Mouse (Mus musculus): ENCODE results near the gene Ptk7. TPM values are rescaled to one million over a fixed set of nuclear protein-coding genes. Genes with fewer than 3 reads are reported as not detected.
A peak's percentile ranks its signal among the peaks of the same experiment; 100 is the strongest.

Gene Ptk7
- polyA plus RNA-seq, 1 experiment from 2014 or later, result 54.0 TPM

DNA sequence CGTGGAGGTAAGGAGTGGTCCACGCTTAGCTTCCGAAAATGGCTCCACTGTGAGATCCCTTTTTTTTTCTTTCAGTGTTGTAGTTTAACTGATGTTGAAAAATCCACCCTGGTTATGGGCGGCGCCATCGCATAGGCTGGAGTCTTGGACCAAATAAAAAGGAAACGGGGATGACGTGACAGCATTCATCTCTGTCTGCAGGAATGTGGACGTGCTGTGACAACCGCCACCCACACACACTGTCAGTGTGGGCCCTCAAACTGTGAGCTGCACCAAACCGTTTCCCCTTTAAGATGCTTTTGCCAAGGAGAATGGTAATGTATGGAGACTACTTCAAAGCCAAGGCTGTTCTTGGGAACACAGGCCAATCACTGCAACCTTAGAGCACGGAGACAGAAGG is 23.3 kb downstream of the Ptk7 start:
- Histone ChIP-seq H3K4me3 (ENCODE audit: low read depth, low read length) (no peak overlapping the region), H3K36me3 (ENCODE audit: control insufficient read depth, insufficient read depth, low read length) (0 out of 2 replicates have a peak, but pooled peaks cover 3% of the 10 kb centered on the region), H3K27ac (ENCODE audit: low read depth) (no peak overlapping the region), H3K27me3 (replicated peaks; ENCODE audit: control insufficient read depth, insufficient read depth, low read length) (no peaks in the 10 kb centered on the region), H3K9ac (ENCODE audit: low read length) (no peak overlapping the region), H3K9me3 (ENCODE audit: control insufficient read depth, low read length) (no peaks in the 10 kb centered on the region), H3K4me1 (replicated peaks; ENCODE audit: control insufficient read depth, insufficient read depth, low read length) (peaks cover 28% of the 10 kb centered on the region), H3K4me2 (ENCODE audit: low read length) (no peak overlapping the region)
- 89% methylated on average over 12 of the region's 12 CpGs for whole genome bisulfite sequencing
- DNase-seq (ENCODE audit: low spot score) (no peak), ATAC-seq (replicated peaks; ENCODE audit: low FRiP score, low TSS enrichment, low read depth) (no peak)

DNA sequence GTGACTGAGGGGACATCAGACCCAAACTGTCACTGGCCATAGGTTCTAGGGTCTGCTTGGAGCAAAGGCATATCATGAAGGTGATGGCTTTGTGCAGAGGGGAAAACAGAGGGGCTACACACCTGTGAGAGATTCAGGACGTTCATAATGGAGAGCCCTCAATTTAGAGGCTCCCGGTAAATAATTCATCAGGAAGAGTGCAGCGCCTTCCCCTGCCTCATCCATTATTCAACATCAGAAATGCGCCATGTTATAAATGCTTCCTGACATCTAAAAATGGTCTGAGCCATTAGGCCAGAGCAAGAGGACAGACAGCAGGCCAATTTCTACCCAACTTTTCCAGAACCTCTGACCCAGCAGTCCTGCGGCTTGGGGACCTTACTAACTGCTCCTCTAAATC is 24.2 kb downstream of the Ptk7 start:
- Histone ChIP-seq H3K36me3 (ENCODE audit: control insufficient read depth, insufficient read depth, low read length) (no peaks in the 10 kb centered on the region), H3K9me3 (ENCODE audit: control insufficient read depth, low read length) (no peaks in the 10 kb centered on the region), H3K27me3 (replicated peaks; ENCODE audit: control insufficient read depth, insufficient read depth, low read length) (no peaks in the 10 kb centered on the region), H3K4me3 (ENCODE audit: low read depth, low read length) (no peak overlapping the region), H3K4me1 (replicated peaks; ENCODE audit: control insufficient read depth, insufficient read depth, low read length) (peaks cover 20% of the 10 kb centered on the region), H3K27ac (ENCODE audit: low read depth) (no peak overlapping the region), H3K4me2 (ENCODE audit: low read length) (no peak overlapping the region), H3K9ac (ENCODE audit: low read length) (no peak overlapping the region)
- DNase-seq (ENCODE audit: low spot score) (no peak), ATAC-seq (replicated peaks; ENCODE audit: low FRiP score, low TSS enrichment, low read depth) (no peak)
- WGBS, result 66% methylated on average over 5 of the region's 5 CpGs

DNA sequence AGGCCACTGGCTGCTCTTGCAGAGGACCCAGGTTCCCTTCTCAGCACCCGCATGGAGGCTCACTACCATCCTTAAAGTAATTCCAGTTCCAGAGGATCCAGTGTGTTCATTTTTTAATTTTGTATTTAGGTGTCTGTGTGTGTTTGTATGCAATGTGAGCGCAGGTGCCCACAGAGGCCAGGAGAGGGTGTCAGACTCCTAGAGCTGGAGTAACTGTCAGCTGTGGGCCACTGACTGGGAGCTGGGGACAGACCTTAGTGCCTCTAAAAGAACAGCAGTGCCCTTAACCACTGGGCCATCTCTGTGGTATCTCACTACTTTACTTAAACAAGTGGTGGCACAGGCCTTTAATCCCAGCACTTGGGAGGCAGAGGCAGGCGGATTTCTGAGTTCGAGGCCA is 26.1 kb downstream of the Ptk7 start:
- H3K4me2 ChIP-seq (ENCODE audit: low read length), result no peak overlapping the region
- H3K36me3 ChIP-seq (ENCODE audit: control insufficient read depth, insufficient read depth, low read length), result no peaks in the 10 kb centered on the region; the same call in 1 of the 2 replicates
- H3K27me3 ChIP-seq (replicated peaks; ENCODE audit: control insufficient read depth, insufficient read depth, low read length), result no peaks in the 10 kb centered on the region
- ATAC-seq (replicated peaks; ENCODE audit: low FRiP score, low TSS enrichment, low read depth) (no peak), DNase-seq (ENCODE audit: low spot score) (no peak)
- H3K4me3 ChIP-seq (ENCODE audit: low read depth, low read length), result no peak overlapping the region
- H3K9ac ChIP-seq (ENCODE audit: low read length), result no peak overlapping the region
- WGBS, result 86% methylated on average over 4 of the region's 4 CpGs
- no peaks in the 10 kb centered on the region for H3K9me3 ChIP-seq (ENCODE audit: control insufficient read depth, low read length)
- no peak overlapping the region for H3K27ac ChIP-seq (ENCODE audit: low read depth)
- H3K4me1 ChIP-seq (replicated peaks; ENCODE audit: control insufficient read depth, insufficient read depth, low read length), result peaks cover 17% of the 10 kb centered on the region

DNA sequence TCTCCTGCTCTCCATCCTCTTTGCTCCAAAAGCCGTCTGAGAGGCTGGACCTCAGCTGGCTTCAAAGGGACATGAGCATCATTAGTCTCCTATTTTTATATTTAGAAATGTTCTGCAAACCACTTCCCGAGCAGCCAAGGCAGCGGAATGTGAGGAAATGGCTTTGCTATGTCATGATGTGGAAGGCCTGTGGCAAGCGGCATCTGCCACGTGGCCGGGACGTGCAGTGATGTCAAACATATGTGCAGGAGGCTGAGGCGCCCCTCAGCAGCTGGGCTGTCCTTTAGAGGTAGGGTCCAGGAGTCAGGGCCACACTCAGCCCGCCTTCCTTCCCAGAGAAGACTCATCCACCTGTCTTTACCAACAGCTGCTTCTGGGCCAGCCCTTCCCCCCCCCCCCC is 27.1 kb downstream of the Ptk7 start:
- ATAC-seq (replicated peaks; ENCODE audit: low FRiP score, low TSS enrichment, low read depth) (no peak), DNase-seq (ENCODE audit: low spot score) (no peak)
- peak overlapping the region; percentile 2; the same call in 1 of the 2 replicates for H3K27ac ChIP-seq (ENCODE audit: low read depth)
- H3K27me3 ChIP-seq (replicated peaks; ENCODE audit: control insufficient read depth, insufficient read depth, low read length), result no peaks in the 10 kb centered on the region
- H3K4me2 ChIP-seq (ENCODE audit: low read length), result no peak overlapping the region
- H3K9me3 ChIP-seq (ENCODE audit: control insufficient read depth, low read length), result no peaks in the 10 kb centered on the region
- no peak overlapping the region for H3K4me3 ChIP-seq (ENCODE audit: low read depth, low read length)
- H3K36me3 ChIP-seq (ENCODE audit: control insufficient read depth, insufficient read depth, low read length), result peaks cover 2% of the 10 kb centered on the region; the same call in 1 of the 2 replicates
- no peak overlapping the region for H3K9ac ChIP-seq (ENCODE audit: low read length)
- peaks cover 16% of the 10 kb centered on the region for H3K4me1 ChIP-seq (replicated peaks; ENCODE audit: control insufficient read depth, insufficient read depth, low read length)
- WGBS, result 43% methylated on average over 9 of the region's 9 CpGs

DNA sequence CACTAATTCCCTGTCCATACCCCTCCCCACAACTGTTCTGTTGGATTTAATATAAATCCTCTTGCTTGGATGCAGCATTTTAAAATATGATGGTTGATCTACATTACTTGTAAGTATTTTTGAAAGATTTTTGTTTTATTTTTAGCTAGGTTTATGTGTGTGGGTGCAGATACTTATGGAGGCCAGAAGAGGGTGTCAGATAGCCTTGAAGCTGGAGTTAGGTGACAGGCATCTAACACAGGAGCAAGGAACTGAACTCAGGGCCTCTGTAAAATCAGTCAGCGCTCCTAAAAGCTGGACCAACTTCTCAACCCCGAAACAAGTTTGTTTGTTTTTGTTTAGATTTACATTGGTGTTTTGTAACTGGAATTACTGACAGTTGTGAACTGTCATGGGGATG is 28.7 kb downstream of the Ptk7 start:
- no peak for ATAC-seq (replicated peaks; ENCODE audit: low FRiP score, low TSS enrichment, low read depth)
- H3K9me3 ChIP-seq (ENCODE audit: control insufficient read depth, low read length), result no peaks in the 10 kb centered on the region
- no peak for DNase-seq (ENCODE audit: low spot score)
- no peaks in the 10 kb centered on the region for H3K27me3 ChIP-seq (replicated peaks; ENCODE audit: control insufficient read depth, insufficient read depth, low read length)
- no peak overlapping the region for H3K9ac ChIP-seq (ENCODE audit: low read length)
- no peak overlapping the region for H3K27ac ChIP-seq (ENCODE audit: low read depth)
- peaks cover 14% of the 10 kb centered on the region for H3K4me1 ChIP-seq (replicated peaks; ENCODE audit: control insufficient read depth, insufficient read depth, low read length)
- H3K4me3 ChIP-seq (ENCODE audit: low read depth, low read length), result no peak overlapping the region
- 92% methylated on average over 2 of the region's 2 CpGs for WGBS
- H3K36me3 ChIP-seq (ENCODE audit: control insufficient read depth, insufficient read depth, low read length), result peaks cover 4% of the 10 kb centered on the region; the same call in 1 of the 2 replicates
- H3K4me2 ChIP-seq (ENCODE audit: low read length), result no peak overlapping the region

DNA sequence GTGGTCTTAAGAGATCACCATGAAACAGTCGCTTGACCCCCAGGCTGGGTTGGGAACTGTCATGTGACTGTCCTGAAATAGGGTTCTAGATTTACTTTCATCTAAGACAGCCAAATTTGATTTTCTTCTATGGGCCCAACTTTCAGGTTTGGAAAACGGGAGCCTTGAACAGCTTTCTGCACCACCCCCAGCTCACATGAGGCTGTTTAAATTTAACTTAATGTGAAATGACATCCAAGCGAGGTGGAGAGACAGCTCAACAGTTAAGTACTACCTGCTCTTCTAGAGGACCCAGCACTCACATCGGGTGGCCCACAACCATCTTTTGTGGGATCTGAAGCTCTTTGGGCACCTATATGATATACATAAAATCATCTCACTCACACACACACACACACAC is 30.3 kb downstream of the Ptk7 start:
- no peaks in the 10 kb centered on the region for H3K9me3 ChIP-seq (ENCODE audit: control insufficient read depth, low read length)
- 79% methylated on average over 4 of the region's 4 CpGs for WGBS
- DNase-seq (ENCODE audit: low spot score) (no peak), ATAC-seq (replicated peaks; ENCODE audit: low FRiP score, low TSS enrichment, low read depth) (no peak)
- peaks cover 4% of the 10 kb centered on the region; the same call in 1 of the 2 replicates for H3K36me3 ChIP-seq (ENCODE audit: control insufficient read depth, insufficient read depth, low read length)
- no peak overlapping the region for H3K4me3 ChIP-seq (ENCODE audit: low read depth, low read length)
- no peaks in the 10 kb centered on the region for H3K27me3 ChIP-seq (replicated peaks; ENCODE audit: control insufficient read depth, insufficient read depth, low read length)
- H3K9ac ChIP-seq (ENCODE audit: low read length), result no peak overlapping the region
- peaks cover 18% of the 10 kb centered on the region for H3K4me1 ChIP-seq (replicated peaks; ENCODE audit: control insufficient read depth, insufficient read depth, low read length)
- no peak overlapping the region for H3K4me2 ChIP-seq (ENCODE audit: low read length)
- H3K27ac ChIP-seq (ENCODE audit: low read depth), result no peak overlapping the region

DNA sequence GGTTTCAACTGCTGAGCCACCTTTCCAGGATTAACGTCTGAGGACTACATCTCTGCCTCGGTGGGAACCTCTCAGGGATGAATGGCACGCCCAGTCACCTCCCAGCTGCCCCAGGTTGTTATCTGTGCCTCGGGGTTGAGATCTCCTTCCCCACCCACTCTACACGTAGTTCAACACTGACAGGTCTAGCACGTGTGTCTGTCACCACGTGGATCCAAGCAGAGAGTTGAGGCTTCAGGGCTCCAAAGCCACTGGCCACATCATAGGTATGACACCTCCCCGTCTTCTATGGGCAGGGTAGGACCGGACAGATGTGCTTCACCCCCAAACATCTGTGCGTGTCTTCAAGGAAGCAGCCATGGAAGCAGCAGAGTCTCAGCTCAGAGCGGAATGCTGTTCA is 31.3 kb downstream of the Ptk7 start:
- Histone ChIP-seq H3K9ac (ENCODE audit: low read length) (no peak overlapping the region), H3K36me3 (ENCODE audit: control insufficient read depth, insufficient read depth, low read length) (peaks cover 4% of the 10 kb centered on the region; the same call in 1 of the 2 replicates), H3K27me3 (replicated peaks; ENCODE audit: control insufficient read depth, insufficient read depth, low read length) (no peaks in the 10 kb centered on the region), H3K27ac (ENCODE audit: low read depth) (no peak overlapping the region), H3K4me3 (ENCODE audit: low read depth, low read length) (no peak overlapping the region), H3K9me3 (ENCODE audit: control insufficient read depth, low read length) (no peaks in the 10 kb centered on the region), H3K4me1 (replicated peaks; ENCODE audit: control insufficient read depth, insufficient read depth, low read length) (peaks cover 18% of the 10 kb centered on the region), H3K4me2 (ENCODE audit: low read length) (no peak overlapping the region)
- DNase-seq (ENCODE audit: low spot score), result no peak
- no peak for ATAC-seq (replicated peaks; ENCODE audit: low FRiP score, low TSS enrichment, low read depth)
- WGBS, result 82% methylated on average over 11 of the region's 11 CpGs

DNA sequence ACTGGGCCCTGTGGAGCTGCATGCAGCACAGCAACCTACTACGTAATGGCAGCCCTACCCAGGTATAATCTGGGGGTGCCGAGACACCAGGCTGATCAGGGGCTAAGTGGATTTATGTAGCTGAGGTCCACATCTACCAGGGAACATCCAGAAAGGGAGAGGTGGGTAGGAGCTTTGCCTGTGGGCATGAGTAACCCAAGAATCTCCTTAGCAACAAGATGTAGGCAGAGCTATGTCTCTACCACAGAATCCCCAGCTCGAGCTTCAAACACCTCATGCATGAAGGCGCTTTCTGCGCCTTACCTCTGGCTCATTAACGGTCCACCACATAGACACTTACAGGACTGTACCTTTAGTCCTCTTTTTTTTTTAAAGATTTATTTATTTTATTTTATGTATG is 34.0 kb downstream of the Ptk7 start:
- Histone ChIP-seq H3K4me3 (ENCODE audit: low read depth, low read length) (no peak overlapping the region), H3K27me3 (replicated peaks; ENCODE audit: control insufficient read depth, insufficient read depth, low read length) (no peaks in the 10 kb centered on the region), H3K9me3 (ENCODE audit: control insufficient read depth, low read length) (no peaks in the 10 kb centered on the region), H3K27ac (ENCODE audit: low read depth) (peak overlapping the region; percentile 67), H3K4me2 (ENCODE audit: low read length) (no peak overlapping the region), H3K36me3 (ENCODE audit: control insufficient read depth, insufficient read depth, low read length) (peaks cover 10% of the 10 kb centered on the region), H3K4me1 (replicated peaks; ENCODE audit: control insufficient read depth, insufficient read depth, low read length) (peaks cover 13% of the 10 kb centered on the region), H3K9ac (ENCODE audit: low read length) (no peak overlapping the region)
- WGBS, result 77% methylated on average over 6 of the region's 6 CpGs
- ATAC-seq (replicated peaks; ENCODE audit: low FRiP score, low TSS enrichment, low read depth) (no peak), DNase-seq (ENCODE audit: low spot score) (no peak)

DNA sequence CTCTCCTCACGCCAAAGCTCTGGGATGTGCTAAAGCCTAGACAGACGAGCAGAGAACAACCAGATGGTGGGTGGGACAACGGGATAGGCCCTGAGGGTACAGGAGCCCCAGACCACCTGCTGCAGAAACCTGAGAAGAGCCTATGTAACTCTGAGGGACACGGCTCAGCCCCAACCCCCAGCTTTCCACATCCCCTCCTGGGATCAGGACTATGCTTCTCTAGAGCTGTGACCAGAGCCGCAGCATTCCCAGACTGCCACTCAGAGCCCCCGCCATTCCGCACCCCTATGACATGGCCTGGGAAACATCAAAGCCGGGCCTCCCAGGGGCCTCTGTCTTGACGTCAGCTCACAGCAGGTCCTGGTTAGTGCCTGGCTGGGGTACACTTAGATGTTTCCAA is 34.7 kb downstream of the Ptk7 start:
- Histone ChIP-seq H3K27me3 (replicated peaks; ENCODE audit: control insufficient read depth, insufficient read depth, low read length) (no peaks in the 10 kb centered on the region), H3K9me3 (ENCODE audit: control insufficient read depth, low read length) (no peaks in the 10 kb centered on the region), H3K9ac (ENCODE audit: low read length) (no peak overlapping the region), H3K4me1 (replicated peaks; ENCODE audit: control insufficient read depth, insufficient read depth, low read length) (peaks cover 13% of the 10 kb centered on the region), H3K4me3 (ENCODE audit: low read depth, low read length) (no peak overlapping the region), H3K27ac (ENCODE audit: low read depth) (peak overlapping the region; percentile 67; the same call in 1 of the 2 replicates), H3K4me2 (ENCODE audit: low read length) (no peak overlapping the region), H3K36me3 (ENCODE audit: control insufficient read depth, insufficient read depth, low read length) (peaks cover 16% of the 10 kb centered on the region)
- ATAC-seq (replicated peaks; ENCODE audit: low FRiP score, low TSS enrichment, low read depth) (peak; percentile 41; the same call in 1 of the 2 replicates), DNase-seq (ENCODE audit: low spot score) (peak; percentile 66)
- whole genome bisulfite sequencing, result 22% methylated on average over 9 of the region's 9 CpGs

All from intestine, embryonic 14.5 days (tissue).